Mouse (Mus musculus) midbrain, embryonic 16.5 days (tissue): Measurements from ENCODE around the gene Cldn10. TPM values are rescaled to one million over a fixed set of nuclear protein-coding genes. Genes with fewer than 3 reads are reported as not detected.
"Not testable (repeated sequence)": the region's sequence is repeated elsewhere in the genome, so short reads cannot be mapped to it uniquely, and the experiment has no call there.

Experiments
- ATAC-seq: fragments of 200-750 bp; cut with Nextera tagmentation; 2 replicates; pipeline ENCODE4 v1.8.0; 2017; ENCODE audit warnings: moderate TSS enrichment
- H3K27ac ChIP-seq: fragments of 300-500 bp; sonication (generic); 2 replicates; pipeline ENCODE4 v1.5.1; 2014; ENCODE audit warnings: mild to moderate bottlenecking, low read length, mixed read lengths
- H3K27me3 ChIP-seq: fragments of 300-500 bp; sonication (generic); 2 replicates; pipeline ENCODE4 v1.6.1; 2014; ENCODE audit warnings: low read depth, low read length, mixed read lengths; ENCODE audit not compliant: control insufficient read depth, insufficient read depth
- H3K36me3 ChIP-seq: fragments of 300-500 bp; sonication (generic); 2 replicates; pipeline ENCODE4 v1.6.1; 2014; ENCODE audit warnings: mild to moderate bottlenecking, low read length, moderate library complexity, mixed read lengths; ENCODE audit not compliant: control insufficient read depth, insufficient read depth
- H3K4me1 ChIP-seq: fragments of 300-500 bp; sonication (generic); 2 replicates; pipeline ENCODE4 v1.6.1; 2014; ENCODE audit warnings: mild to moderate bottlenecking, low read length, mixed read lengths; ENCODE audit not compliant: control insufficient read depth, insufficient read depth
- H3K4me2 ChIP-seq: fragments of 300-500 bp; sonication (generic); 2 replicates; pipeline ENCODE4 v1.6.1; 2014; ENCODE audit warnings: mild to moderate bottlenecking, low read length, mixed read lengths
- H3K4me3 ChIP-seq: fragments of 300-500 bp; sonication (generic); 2 replicates; pipeline ENCODE4 v1.5.1; 2014; ENCODE audit warnings: low read depth, mild to moderate bottlenecking, low read length, moderate library complexity, mixed read lengths
- H3K9ac ChIP-seq: fragments of 300-500 bp; sonication (generic); 2 replicates; pipeline ENCODE4 v1.6.1; 2014; ENCODE audit warnings: low read depth, low read length, mixed read lengths
- H3K9me3 ChIP-seq: fragments of 300-500 bp; sonication (generic); replicated peaks from 2 replicates; pipeline ENCODE4 v1.6.1; 2014; ENCODE audit warnings: mild to moderate bottlenecking, low read length, mixed read lengths; ENCODE audit not compliant: control insufficient read depth, poor library complexity, severe bottlenecking
- WGBS: fragments of 180-500 bp; shearing (Covaris S2); extraction: QIAGEN DNeasy Blood & Tissue Kit; methylation state at CpG from one replicate; pipeline ENCODE4 v1.1.7; 2014; 5-methylcytosine and 5-hydroxymethylcytosine counted together
- polyA plus RNA-seq: library from polyadenylated mRNA; unstranded; fragments of >200 nt; fragmentation: Nextera tagmentation; extraction: Ambion mirVana; gene quantifications from 2 replicates; pipeline ENCODE4 v1.2.1, GENCODE M21; 2015

Cldn10 gene
- polyA plus RNA-seq, 1 experiment from 2014 or later = 7.2 TPM

DNA sequence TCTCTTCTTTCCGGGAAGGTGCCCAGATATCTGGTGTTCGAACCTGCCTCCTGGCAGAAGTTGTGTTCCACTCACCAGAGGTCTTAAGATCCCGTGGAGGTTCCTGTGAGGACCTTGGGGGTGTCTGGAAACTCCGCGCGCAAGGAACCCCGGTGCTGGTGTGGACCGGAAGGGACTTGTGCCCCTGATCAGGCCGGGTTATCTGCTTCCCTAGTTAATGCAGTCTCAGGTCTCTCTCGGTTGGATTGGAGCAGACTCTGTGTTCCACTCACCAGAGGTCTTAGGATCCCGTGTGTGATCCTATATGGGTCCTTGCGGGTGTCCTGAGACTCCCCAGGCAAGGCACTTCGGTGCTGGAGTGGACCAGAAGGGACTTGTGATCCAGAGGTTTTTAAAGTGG is 24.3 kb upstream of the Cldn10 start:
- H3K4me3 ChIP-seq, H3K4me1 ChIP-seq, H3K27ac ChIP-seq, H3K36me3 ChIP-seq, H3K9ac ChIP-seq, ATAC-seq, H3K4me2 ChIP-seq, H3K9me3 ChIP-seq, H3K27me3 ChIP-seq: not testable (repeated sequence)
- 94% methylated on average over 13 of the region's 13 CpGs for WGBS

GRCm38 (mm10) chr14:118763917-118764495 is 23.7 kb upstream of the Cldn10 start:
- no peak overlapping the region for H3K4me3 ChIP-seq
- H3K27ac ChIP-seq = no peak overlapping the region
- no peaks in the 10 kb centered on the region for H3K27me3 ChIP-seq
- H3K4me1 ChIP-seq = no peaks in the 10 kb centered on the region
- ATAC-seq = no peak
- 82% methylated on average over 9 of the region's 9 CpGs for WGBS
- no peaks in the 10 kb centered on the region for H3K36me3 ChIP-seq
- no peak overlapping the region for H3K4me2 ChIP-seq
- no peaks in the 10 kb centered on the region for H3K9me3 ChIP-seq
- H3K9ac ChIP-seq = no peak overlapping the region

DNA sequence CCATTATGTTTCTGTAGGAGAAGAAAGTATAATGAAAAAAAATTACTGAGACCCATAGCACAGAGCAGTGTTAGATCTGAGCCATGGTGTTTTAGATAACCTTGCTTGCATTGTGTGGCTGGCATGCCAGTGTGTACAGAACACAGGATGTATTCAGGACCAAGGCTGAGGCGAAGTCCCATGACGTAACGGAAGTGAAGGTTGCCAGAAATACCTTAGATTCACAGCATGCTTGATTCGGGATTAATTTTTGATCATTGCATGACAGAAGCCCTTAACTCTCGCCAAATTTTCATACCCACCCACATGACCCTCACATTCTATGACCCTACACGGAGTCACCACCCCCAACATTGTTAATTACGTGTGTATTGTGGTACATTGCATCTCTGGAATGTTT is 22.4 kb upstream of the Cldn10 start:
- ATAC-seq = no peak
- no peak overlapping the region for H3K4me3 ChIP-seq
- no peaks in the 10 kb centered on the region for H3K4me1 ChIP-seq
- WGBS = 80% methylated on average over 7 of the region's 7 CpGs
- H3K27ac ChIP-seq = no peak overlapping the region
- H3K4me2 ChIP-seq = no peak overlapping the region
- H3K9ac ChIP-seq = no peak overlapping the region
- H3K36me3 ChIP-seq = no peaks in the 10 kb centered on the region
- no peaks in the 10 kb centered on the region for H3K9me3 ChIP-seq
- no peaks in the 10 kb centered on the region for H3K27me3 ChIP-seq

GRCm38 (mm10) chr14:118765951-118766350 is 21.8 kb upstream of the Cldn10 start:
- Histone ChIP-seq H3K4me3 (no peak overlapping the region), H3K36me3 (no peaks in the 10 kb centered on the region), H3K27me3 (no peaks in the 10 kb centered on the region), H3K4me1 (no peaks in the 10 kb centered on the region), H3K9ac (no peak overlapping the region), H3K4me2 (no peak overlapping the region), H3K27ac (no peak overlapping the region), H3K9me3 (no peaks in the 10 kb centered on the region)
- ATAC-seq = no peak
- WGBS = 78% methylated on average over 7 of the region's 7 CpGs

DNA sequence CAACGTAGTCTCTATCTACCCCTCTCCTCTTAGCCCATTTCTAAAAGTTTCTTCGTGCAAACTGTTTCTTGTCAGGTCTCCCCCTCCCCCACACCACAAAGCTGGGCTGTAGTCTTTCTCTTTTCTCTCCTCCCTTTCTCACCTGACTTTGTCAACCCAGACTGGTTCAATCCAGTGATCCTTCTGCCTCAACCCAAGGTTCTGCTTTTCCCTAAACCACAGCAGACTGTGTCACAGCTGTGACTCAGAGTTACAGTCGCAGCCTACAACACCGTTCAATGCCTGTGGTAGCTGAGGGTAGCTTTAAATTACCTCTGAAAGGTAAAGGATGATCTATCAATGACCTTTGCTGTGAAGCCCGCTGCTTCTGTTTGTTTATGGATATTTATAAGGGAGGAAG is 21.3 kb upstream of the Cldn10 start:
- Histone ChIP-seq H3K36me3 (no peaks in the 10 kb centered on the region), H3K9ac (no peak overlapping the region), H3K9me3 (no peaks in the 10 kb centered on the region), H3K27ac (no peak overlapping the region), H3K4me2 (no peak overlapping the region), H3K4me3 (no peak overlapping the region), H3K4me1 (no peaks in the 10 kb centered on the region), H3K27me3 (no peaks in the 10 kb centered on the region)
- 84% methylated on average over 5 of the region's 5 CpGs for WGBS
- ATAC-seq = no peak

GRCm38 (mm10) chr14:118767673-118768353 is 19.9 kb upstream of the Cldn10 start:
- no peaks in the 10 kb centered on the region for H3K4me1 ChIP-seq
- H3K4me2 ChIP-seq = no peak overlapping the region
- H3K9me3 ChIP-seq = no peaks in the 10 kb centered on the region
- H3K36me3 ChIP-seq = no peaks in the 10 kb centered on the region
- ATAC-seq = peak; percentile 94
- no peak overlapping the region for H3K9ac ChIP-seq
- H3K4me3 ChIP-seq = no peak overlapping the region
- no peaks in the 10 kb centered on the region for H3K27me3 ChIP-seq
- no peak overlapping the region for H3K27ac ChIP-seq
- 33% methylated on average over 14 of the region's 14 CpGs for WGBS

DNA sequence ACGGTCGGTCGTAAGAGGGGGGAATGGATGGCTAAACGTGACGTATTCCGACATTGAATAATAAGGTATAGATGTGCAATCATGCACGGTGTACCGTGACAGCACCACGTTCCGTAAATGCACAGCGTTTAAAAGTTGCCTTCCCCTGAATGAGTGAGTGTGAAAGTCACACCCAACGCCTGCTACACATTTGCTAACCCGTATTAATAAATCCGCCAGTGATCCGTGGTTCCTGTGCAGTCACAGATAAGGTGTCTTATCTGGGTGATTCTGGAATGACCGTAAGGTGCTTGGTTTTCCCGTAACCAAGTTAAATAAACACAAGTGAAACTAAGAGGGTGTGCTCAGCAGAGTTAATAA is 19.4 kb upstream of the Cldn10 start:
- Histone ChIP-seq H3K4me2 (no peak overlapping the region), H3K36me3 (no peaks in the 10 kb centered on the region), H3K27me3 (no peaks in the 10 kb centered on the region), H3K9me3 (no peaks in the 10 kb centered on the region; the same call in 1 of the 2 replicates), H3K4me1 (no peaks in the 10 kb centered on the region), H3K4me3 (no peak overlapping the region), H3K27ac (no peak overlapping the region), H3K9ac (no peak overlapping the region)
- 49% methylated on average over 17 of the region's 17 CpGs for WGBS
- 0 out of 2 replicates have a peak, but pooled peaks have one; percentile 9 for ATAC-seq

GRCm38 (mm10) chr14:118773668-118774067 is 14.0 kb upstream of the Cldn10 start:
- ATAC-seq = 0 out of 2 replicates have a peak, but pooled peaks have one; percentile 11
- H3K9ac ChIP-seq = no peak overlapping the region
- no peak overlapping the region for H3K27ac ChIP-seq
- no peaks in the 10 kb centered on the region for H3K36me3 ChIP-seq
- H3K27me3 ChIP-seq = no peaks in the 10 kb centered on the region
- H3K4me3 ChIP-seq = no peak overlapping the region
- no peak overlapping the region for H3K4me2 ChIP-seq
- no peaks in the 10 kb centered on the region for H3K4me1 ChIP-seq
- WGBS = 96% methylated on average over 3 of the region's 3 CpGs
- no peaks in the 10 kb centered on the region; the same call in 1 of the 2 replicates for H3K9me3 ChIP-seq

- Histone ChIP-seq H3K36me3 (no peaks in the 10 kb centered on the region), H3K27ac (no peak overlapping the region), H3K4me3 (no peak overlapping the region), H3K4me2 (no peak overlapping the region), H3K9ac (no peak overlapping the region), H3K27me3 (no peaks in the 10 kb centered on the region), H3K4me1 (no peaks in the 10 kb centered on the region), H3K9me3 (no peaks in the 10 kb centered on the region; the same call in 1 of the 2 replicates)
- ATAC-seq = no peak
- 83% methylated on average over 12 of the region's 12 CpGs for WGBS
Observed at GRCm38 (mm10) chr14:118774507-118775428, 12.9 kb upstream of the Cldn10 start.
